Mouse (Mus musculus): ENCODE results near the gene Dab1. TPM values are rescaled to one million over a fixed set of nuclear protein-coding genes. Genes with fewer than 3 reads are reported as not detected.

Gene Dab1
- not detected for total RNA-seq (2021)
- long read RNA-seq, experiment 1: 0 reads
- long read RNA-seq, experiment 2: 0 reads

- DNase-seq (ENCODE audit: low spot score): no peak
Observed at GRCm38 (mm10) chr4:103619321-103619945, at the start of gene Dab1. Gene Dab1, plus strand, starts transcription at chr4:103619359.

GRCm38 (mm10) chr4:103571721-103572352 lies 47.3 kb upstream of the Dab1 start:
- DNase-seq (ENCODE audit: low spot score): no peak

- no peak for DNase-seq (ENCODE audit: low spot score)
Observed at GRCm38 (mm10) chr4:103575556-103575955, 43.6 kb upstream of the Dab1 start.

- DNase-seq (ENCODE audit: low spot score): no peak
Observed at GRCm38 (mm10) chr4:103576305-103576704, 42.9 kb upstream of the Dab1 start.

GRCm38 (mm10) chr4:103577111-103577815 lies 41.9 kb upstream of the Dab1 start:
- no peak for DNase-seq (ENCODE audit: low spot score)

GRCm38 (mm10) chr4:103577821-103578220 lies 41.3 kb upstream of the Dab1 start:
- no peak for DNase-seq (ENCODE audit: low spot score)

- DNase-seq (ENCODE audit: low spot score): no peak
Observed at GRCm38 (mm10) chr4:103580021-103580420, 39.1 kb upstream of the Dab1 start.

- no peak for DNase-seq (ENCODE audit: low spot score)
Observed at GRCm38 (mm10) chr4:103615011-103615410, 4.1 kb upstream of the Dab1 start.

- no peak for DNase-seq (ENCODE audit: low spot score)
Observed at GRCm38 (mm10) chr4:103619946-103620371, 800 bp downstream of the Dab1 start.

- DNase-seq (ENCODE audit: low spot score): no peak
Observed at GRCm38 (mm10) chr4:103620590-103621155, 1.5 kb downstream of the Dab1 start.

GRCm38 (mm10) chr4:103621586-103621985 lies 2.4 kb downstream of the Dab1 start:
- DNase-seq (ENCODE audit: low spot score): no peak

- DNase-seq (ENCODE audit: low spot score): no peak
Observed at GRCm38 (mm10) chr4:103630177-103630576, 11.0 kb downstream of the Dab1 start.

- DNase-seq (ENCODE audit: low spot score): no peak
Observed at GRCm38 (mm10) chr4:103636168-103636776, 17.1 kb downstream of the Dab1 start.

- no peak for DNase-seq (ENCODE audit: low spot score)
Observed at GRCm38 (mm10) chr4:103648209-103648896, 29.2 kb downstream of the Dab1 start.

- DNase-seq (ENCODE audit: low spot score): no peak
Observed at GRCm38 (mm10) chr4:103655740-103656139, 36.6 kb downstream of the Dab1 start.

- no peak for DNase-seq (ENCODE audit: low spot score)
Observed at GRCm38 (mm10) chr4:103661386-103661785, 42.2 kb downstream of the Dab1 start.

- DNase-seq (ENCODE audit: low spot score): no peak
Observed at GRCm38 (mm10) chr4:103667438-103667837, 48.3 kb downstream of the Dab1 start.

GRCm38 (mm10) chr4:103677195-103677594 lies 58.0 kb downstream of the Dab1 start:
- no peak for DNase-seq (ENCODE audit: low spot score)

- no peak for DNase-seq (ENCODE audit: low spot score)
Observed at GRCm38 (mm10) chr4:103678501-103678900, 59.3 kb downstream of the Dab1 start.

- no peak for DNase-seq (ENCODE audit: low spot score)
Observed at GRCm38 (mm10) chr4:103685136-103685535, 66.0 kb downstream of the Dab1 start.

- DNase-seq (ENCODE audit: low spot score): no peak
Observed at GRCm38 (mm10) chr4:103691717-103692116, 72.6 kb downstream of the Dab1 start.
